Mouse (Mus musculus) kidney, embryonic 15.5 days (tissue): ENCODE data around the gene Grap. TPM values are rescaled to one million over a fixed set of nuclear protein-coding genes. Genes with fewer than 3 reads are reported as not detected.

Experiments
- ATAC-seq: fragments of 200-750 bp; cut with Nextera tagmentation; replicated peaks from 2 replicates; pipeline ENCODE4 v1.8.0; 2017; ENCODE audit warnings: moderate TSS enrichment; ENCODE audit not compliant: low FRiP score
- H3K27ac ChIP-seq: fragments of 300-500 bp; sonication (generic); 2 replicates; pipeline ENCODE4 v1.5.1; 2015; ENCODE audit warnings: mild to moderate bottlenecking, inconsistent platforms
- H3K27me3 ChIP-seq: fragments of 300-500 bp; sonication (generic); 2 replicates; pipeline ENCODE4 v1.6.1; 2015; ENCODE audit warnings: inconsistent platforms
- H3K36me3 ChIP-seq: fragments of 300-500 bp; sonication (generic); 2 replicates; pipeline ENCODE4 v1.6.1; 2015; ENCODE audit warnings: inconsistent platforms
- H3K4me1 ChIP-seq: fragments of 300-500 bp; sonication (generic); 2 replicates; pipeline ENCODE4 v1.6.1; 2015; ENCODE audit warnings: inconsistent platforms
- H3K4me2 ChIP-seq: fragments of 300-500 bp; sonication (generic); 2 replicates; pipeline ENCODE4 v1.6.1; 2015; ENCODE audit warnings: moderate library complexity, mild to moderate bottlenecking, inconsistent platforms
- H3K4me3 ChIP-seq: fragments of 300-500 bp; sonication (generic); replicated peaks from 2 replicates; pipeline ENCODE4 v1.5.1; 2015; ENCODE audit warnings: mild to moderate bottlenecking, inconsistent platforms
- H3K9ac ChIP-seq: fragments of 300-500 bp; sonication (generic); 2 replicates; pipeline ENCODE4 v1.6.1; 2015; ENCODE audit warnings: mild to moderate bottlenecking, inconsistent platforms
- H3K9me3 ChIP-seq: fragments of 300-500 bp; sonication (generic); replicated peaks from 2 replicates; pipeline ENCODE4 v1.6.1; 2016; ENCODE audit warnings: inconsistent platforms
- WGBS: fragments of 180-500 bp; shearing (Covaris S2); methylation state at CpG from one replicate; pipeline ENCODE4 v1.1.7; 2015; ENCODE audit warnings: mixed read lengths; 5-methylcytosine and 5-hydroxymethylcytosine counted together
- polyA plus RNA-seq: library from polyadenylated mRNA; unstranded; fragments of >200 nt; fragmentation: Nextera tagmentation; extraction: Ambion mirVana; gene quantifications from 2 replicates; pipeline ENCODE4 v1.2.1, GENCODE M21; 2015

The Grap gene
- polyA plus RNA-seq, 1 experiment from 2014 or later = 13.0 TPM

DNA sequence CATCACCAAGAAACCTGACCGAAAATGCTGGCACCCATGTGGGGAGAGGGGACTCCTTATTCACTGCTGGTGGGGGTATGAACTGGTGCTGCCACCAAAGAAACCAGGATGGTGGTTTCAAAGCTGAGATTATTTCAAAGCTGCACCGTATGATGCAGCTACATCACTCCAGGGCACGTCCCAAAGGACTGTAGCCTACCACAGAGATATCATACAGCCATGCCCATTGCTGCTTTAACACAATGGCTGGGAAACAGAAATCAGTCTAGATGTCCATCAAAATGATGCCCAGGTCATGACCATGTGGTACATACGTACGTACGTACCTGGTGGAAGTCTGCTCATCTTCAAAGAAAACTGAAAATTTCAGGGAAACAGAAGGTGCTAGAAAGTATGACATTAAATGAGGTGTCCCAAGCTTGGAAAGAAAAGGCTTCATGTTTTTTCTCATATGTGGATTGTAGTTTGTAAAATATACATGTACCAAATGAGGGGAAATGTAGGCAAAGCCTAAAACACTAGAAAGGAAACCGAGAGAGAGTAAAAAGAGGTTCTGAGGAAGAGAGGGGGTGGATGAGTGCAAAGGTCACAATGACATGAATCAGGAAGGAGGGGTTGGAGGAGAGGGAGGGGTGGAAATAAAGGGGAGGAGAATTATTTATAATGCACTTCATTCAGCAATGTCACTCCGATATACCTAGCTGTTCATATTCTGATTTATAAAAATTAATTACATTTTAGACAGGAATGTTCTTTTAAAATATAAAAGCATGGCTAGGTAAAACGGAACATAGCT, 2.4 kb upstream of the Grap start:
- Histone ChIP-seq H3K36me3 (no peaks in the 10 kb centered on the region), H3K27me3 (no peaks in the 10 kb centered on the region), H3K9me3 (no peaks in the 10 kb centered on the region), H3K4me1 (peaks cover 14% of the 10 kb centered on the region), H3K27ac (no peak overlapping the region), H3K9ac (no peak overlapping the region), H3K4me2 (no peak overlapping the region), H3K4me3 (no peak overlapping the region)
- WGBS = 83% methylated on average over 9 of the region's 9 CpGs
- ATAC-seq = no peak

DNA sequence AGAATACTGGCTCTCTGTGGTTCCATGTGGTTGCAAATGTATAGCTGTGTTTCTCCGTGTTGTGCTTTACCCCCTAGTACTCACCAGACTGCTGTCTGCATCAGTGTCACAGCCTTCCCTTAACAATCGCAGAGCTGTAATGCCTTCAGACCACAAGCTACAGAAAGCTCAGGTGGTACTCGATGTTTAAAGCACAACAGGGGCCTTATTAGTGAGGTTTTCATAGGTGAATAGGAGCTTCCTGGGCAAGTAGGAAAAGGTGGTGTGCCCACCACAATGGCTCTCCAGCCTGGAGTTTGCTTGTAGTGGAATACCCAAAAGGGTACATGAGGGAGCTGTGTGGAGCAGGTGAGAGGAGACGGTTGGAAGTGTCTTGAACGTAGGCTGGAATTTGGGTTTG, 849 bp upstream of the Grap start:
- Histone ChIP-seq H3K27ac (no peak overlapping the region), H3K36me3 (no peaks in the 10 kb centered on the region), H3K9ac (no peak overlapping the region), H3K4me3 (no peak overlapping the region), H3K4me2 (no peak overlapping the region), H3K4me1 (peaks cover 20% of the 10 kb centered on the region), H3K9me3 (no peaks in the 10 kb centered on the region), H3K27me3 (no peaks in the 10 kb centered on the region)
- 91% methylated on average over 5 of the region's 5 CpGs for WGBS
- ATAC-seq = no peak

DNA sequence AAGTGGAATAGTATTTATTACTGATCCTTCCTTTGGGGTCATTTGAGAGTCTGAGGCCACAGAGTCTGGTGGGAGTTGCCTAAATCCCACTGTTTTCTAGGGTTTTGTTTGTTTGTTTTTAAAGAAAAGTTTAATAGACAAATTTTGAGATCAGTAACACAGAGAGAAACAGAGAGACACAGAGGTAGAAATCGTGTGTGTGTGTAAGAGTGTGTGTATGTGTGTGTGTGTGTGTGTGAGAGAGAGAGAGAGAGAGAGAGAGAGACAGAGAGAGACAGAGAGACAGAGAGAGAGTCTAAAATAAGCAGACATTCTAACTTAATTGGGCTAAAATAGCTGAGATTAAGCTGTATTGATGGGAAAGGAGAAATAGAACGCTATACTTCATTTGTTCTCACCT, 503 bp downstream of the Grap start:
- no peak for ATAC-seq
- 81% methylated on average over 2 of the region's 2 CpGs for WGBS
- H3K9ac ChIP-seq = no peak overlapping the region
- peak overlapping the region; percentile 45; the same call in 1 of the 2 replicates for H3K27ac ChIP-seq
- H3K27me3 ChIP-seq = no peaks in the 10 kb centered on the region
- peak overlapping the region; percentile 32 for H3K4me3 ChIP-seq
- peaks cover 21% of the 10 kb centered on the region for H3K4me1 ChIP-seq
- no peaks in the 10 kb centered on the region for H3K36me3 ChIP-seq
- H3K4me2 ChIP-seq = peak overlapping the region; percentile 30
- no peaks in the 10 kb centered on the region for H3K9me3 ChIP-seq

DNA sequence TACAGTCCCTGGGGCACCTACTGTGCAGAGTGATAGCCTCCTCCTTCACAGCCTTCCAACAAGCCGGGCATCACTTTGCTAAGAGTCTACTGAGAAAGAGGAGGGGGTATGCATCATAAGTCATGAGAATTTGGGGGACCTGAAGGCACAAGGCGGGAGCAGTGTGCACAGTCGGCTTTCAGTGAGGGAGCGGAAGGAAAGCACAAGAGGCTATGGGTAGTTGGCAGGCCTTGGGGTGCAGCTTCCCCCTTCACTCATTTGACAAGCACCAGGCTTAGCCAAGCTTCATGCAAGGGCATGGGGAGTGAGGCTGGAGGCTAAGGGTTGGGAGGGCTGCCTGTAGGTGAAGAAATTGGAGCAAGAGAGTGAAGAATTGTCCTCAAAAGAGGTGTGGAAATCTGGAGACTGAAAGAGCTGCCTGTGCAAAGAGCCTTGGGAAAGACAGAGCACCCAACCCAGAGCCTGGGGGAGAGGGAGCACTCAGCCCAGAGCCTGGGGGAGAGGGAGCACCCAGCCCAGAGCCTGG, 1.8 kb downstream of the Grap start:
- no peaks in the 10 kb centered on the region for H3K36me3 ChIP-seq
- H3K27me3 ChIP-seq = no peaks in the 10 kb centered on the region
- WGBS = 89% methylated on average over 4 of the region's 4 CpGs
- ATAC-seq = no peak
- no peak overlapping the region; the same call in 1 of the 2 replicates for H3K4me2 ChIP-seq
- H3K4me1 ChIP-seq = peaks cover 27% of the 10 kb centered on the region
- no peaks in the 10 kb centered on the region for H3K9me3 ChIP-seq
- H3K4me3 ChIP-seq = no peak overlapping the region
- H3K27ac ChIP-seq = no peak overlapping the region
- no peak overlapping the region for H3K9ac ChIP-seq

DNA sequence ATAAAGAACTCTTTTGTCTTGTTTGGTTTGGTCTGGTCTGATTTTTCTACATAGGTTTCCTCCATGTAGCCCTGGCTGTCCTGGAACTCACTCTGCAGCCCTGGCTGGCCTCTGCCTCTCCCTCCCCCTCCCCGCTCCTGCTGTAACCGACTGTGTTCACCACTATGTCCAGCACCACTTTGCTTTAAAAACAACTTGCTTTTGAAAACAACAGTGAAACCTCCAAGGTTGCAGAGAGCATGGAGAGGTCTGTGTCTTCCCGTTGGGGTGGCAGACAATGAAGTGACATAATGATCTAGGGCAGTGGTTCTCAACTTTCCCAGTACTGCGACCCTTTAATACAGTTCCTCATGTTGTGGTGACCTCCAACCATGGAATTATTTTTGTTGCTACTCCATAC, 2.6 kb downstream of the Grap start:
- ATAC-seq = no peak
- H3K27me3 ChIP-seq = no peaks in the 10 kb centered on the region
- H3K36me3 ChIP-seq = no peaks in the 10 kb centered on the region
- H3K9me3 ChIP-seq = no peaks in the 10 kb centered on the region
- H3K4me3 ChIP-seq = no peak overlapping the region
- 40% methylated on average over 4 of the region's 4 CpGs for WGBS
- H3K9ac ChIP-seq = no peak overlapping the region
- peaks cover 27% of the 10 kb centered on the region for H3K4me1 ChIP-seq
- no peak overlapping the region for H3K4me2 ChIP-seq
- no peak overlapping the region for H3K27ac ChIP-seq

DNA sequence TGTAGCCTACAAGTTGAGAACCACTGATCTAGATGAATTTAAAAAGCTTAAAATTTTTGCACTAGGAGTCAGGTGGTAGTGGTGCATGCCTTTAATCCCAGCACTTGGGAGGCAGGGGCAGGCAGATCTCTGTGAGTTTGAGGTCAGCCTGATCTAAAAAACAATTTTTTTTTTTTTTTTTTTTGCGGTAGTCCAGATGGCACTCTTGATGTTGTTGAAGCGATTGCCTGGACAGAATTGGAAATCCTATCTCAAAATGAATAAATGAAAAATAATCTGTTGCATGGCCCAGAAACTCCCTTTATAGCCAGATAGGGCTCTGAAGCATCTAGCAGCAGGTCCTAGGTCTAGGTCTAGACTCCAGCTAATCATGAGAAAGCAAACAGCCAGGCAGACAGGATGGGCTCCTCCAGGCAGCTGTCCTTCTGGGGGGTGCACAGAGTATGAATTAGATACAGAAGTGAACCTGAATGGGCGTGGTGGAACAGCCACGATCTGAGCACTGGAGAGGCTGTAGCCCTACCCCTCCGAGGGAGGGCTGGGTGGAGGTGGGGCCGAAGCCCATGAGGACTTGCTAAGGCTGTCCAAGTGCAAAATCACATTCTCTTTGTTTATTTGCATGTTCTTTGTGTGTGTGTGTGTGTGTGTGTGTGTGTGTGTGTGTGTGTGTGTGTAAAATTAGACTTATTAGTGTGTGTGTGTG, 3.2 kb downstream of the Grap start:
- Histone ChIP-seq H3K9ac (no peak overlapping the region), H3K27me3 (no peaks in the 10 kb centered on the region), H3K4me1 (peaks cover 30% of the 10 kb centered on the region), H3K4me2 (no peak overlapping the region), H3K27ac (no peak overlapping the region), H3K9me3 (no peaks in the 10 kb centered on the region), H3K4me3 (no peak overlapping the region), H3K36me3 (no peaks in the 10 kb centered on the region)
- whole genome bisulfite sequencing = 65% methylated on average over 6 of the region's 6 CpGs
- ATAC-seq = no peak

DNA sequence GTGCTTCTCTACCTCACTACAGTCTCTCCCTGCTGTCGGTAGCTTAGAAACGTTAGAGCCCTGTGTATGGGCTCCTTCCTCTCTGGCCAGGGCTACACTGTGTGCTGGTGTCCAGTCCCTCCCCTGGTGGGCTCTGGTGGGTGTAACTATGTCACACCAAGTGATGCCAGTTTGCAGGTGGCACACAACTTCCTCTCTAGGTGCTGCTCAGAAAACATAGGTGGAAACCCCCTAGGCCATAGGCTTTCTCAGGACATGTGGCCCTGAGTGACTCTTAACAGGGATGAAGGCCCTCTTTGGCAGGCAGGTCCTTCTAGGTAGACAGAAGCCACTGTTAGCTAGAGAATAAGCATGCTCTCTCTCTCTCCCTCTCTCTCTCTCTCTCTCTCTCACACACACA, 4.4 kb downstream of the Grap start:
- no peaks in the 10 kb centered on the region for H3K36me3 ChIP-seq
- no peak overlapping the region for H3K4me2 ChIP-seq
- no peak for ATAC-seq
- no peaks in the 10 kb centered on the region for H3K9me3 ChIP-seq
- H3K27me3 ChIP-seq = no peaks in the 10 kb centered on the region
- no peak overlapping the region for H3K4me3 ChIP-seq
- 55% methylated on average over 2 of the region's 2 CpGs for WGBS
- no peak overlapping the region for H3K27ac ChIP-seq
- H3K9ac ChIP-seq = no peak overlapping the region
- peaks cover 31% of the 10 kb centered on the region for H3K4me1 ChIP-seq

DNA sequence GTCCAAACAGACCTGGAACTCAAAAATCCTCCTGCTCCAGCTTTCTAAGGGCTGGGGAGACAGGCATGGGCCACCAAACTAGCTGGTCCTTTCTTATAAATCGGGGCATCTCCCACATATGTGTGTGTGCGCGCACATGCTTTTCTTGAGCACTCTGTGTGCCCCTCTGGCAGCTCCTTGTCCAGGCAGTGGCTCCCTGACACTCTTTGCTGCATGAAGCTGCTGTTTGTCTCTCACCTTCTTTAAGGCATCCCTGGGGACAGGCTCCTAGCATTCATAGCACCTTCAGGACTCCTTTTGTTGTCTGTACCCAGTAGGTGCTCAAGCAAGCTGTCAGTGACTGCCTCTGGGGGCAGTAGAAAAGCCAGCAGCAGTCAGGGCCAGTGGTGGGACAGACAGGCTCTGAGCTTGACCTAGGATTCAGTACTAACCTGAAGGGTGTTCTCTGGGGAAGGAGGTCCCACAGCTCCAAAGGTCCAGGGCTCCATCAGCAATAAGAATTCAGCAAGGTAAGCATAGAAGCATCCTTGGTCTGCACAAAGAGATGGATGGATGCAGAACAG, 5.4 kb downstream of the Grap start:
- Histone ChIP-seq H3K27ac (peak overlapping the region; percentile 54; the same call in 1 of the 2 replicates), H3K4me2 (no peak overlapping the region), H3K4me1 (peaks cover 25% of the 10 kb centered on the region), H3K36me3 (no peaks in the 10 kb centered on the region), H3K27me3 (no peaks in the 10 kb centered on the region), H3K9ac (no peak overlapping the region), H3K4me3 (no peak overlapping the region), H3K9me3 (no peaks in the 10 kb centered on the region)
- 93% methylated on average over 3 of the region's 3 CpGs for WGBS
- ATAC-seq = no peak

DNA sequence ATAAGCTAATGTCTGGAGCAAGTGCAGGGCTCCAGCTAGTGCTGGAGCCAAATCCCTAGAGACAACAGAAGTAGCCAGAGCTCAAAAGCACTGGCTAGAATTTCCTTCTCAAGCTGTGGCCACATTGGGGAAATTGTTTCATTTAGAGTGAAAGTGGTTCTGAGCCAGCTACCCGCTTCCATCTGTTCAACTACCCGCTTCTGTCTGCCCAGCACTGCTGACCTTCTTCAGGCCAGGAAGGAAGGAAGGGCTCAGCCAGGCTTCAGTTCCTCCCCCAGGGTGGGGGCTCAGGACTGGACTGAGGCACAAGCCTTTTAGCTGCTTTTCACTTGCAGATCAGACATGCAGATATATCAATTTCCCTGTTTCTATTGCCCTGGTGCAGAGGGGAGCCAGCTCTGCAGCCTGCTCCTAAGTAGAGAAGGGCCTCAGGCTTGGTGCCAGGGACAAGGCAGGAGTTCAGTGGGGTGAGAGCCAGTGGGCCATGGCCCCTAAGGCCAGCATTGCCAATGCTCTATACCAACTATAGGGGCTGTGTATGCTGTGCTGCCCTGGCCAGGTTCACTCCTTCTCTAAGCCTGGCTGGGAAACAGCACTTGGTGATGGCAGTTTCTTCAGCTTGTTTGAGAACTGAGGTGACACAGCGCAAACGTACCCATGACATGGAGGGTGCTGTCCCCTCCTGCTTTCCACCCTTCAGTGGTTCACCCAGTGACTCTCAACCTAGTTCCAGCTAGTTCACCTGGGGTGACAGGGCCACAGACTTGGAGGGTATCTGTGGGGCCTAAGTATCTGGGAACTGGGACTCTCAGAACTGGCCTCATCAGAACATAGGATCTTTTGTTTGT, 6.2 kb downstream of the Grap start:
- no peak overlapping the region for H3K4me3 ChIP-seq
- H3K36me3 ChIP-seq = no peaks in the 10 kb centered on the region
- H3K9ac ChIP-seq = no peak overlapping the region
- H3K27me3 ChIP-seq = no peaks in the 10 kb centered on the region
- no peak overlapping the region for H3K4me2 ChIP-seq
- no peaks in the 10 kb centered on the region for H3K9me3 ChIP-seq
- ATAC-seq = 0 out of 2 replicates have a peak, but pooled peaks have one; percentile 29
- WGBS = 73% methylated on average over 4 of the region's 4 CpGs
- peak overlapping the region; percentile 54 for H3K27ac ChIP-seq
- peaks cover 25% of the 10 kb centered on the region for H3K4me1 ChIP-seq

DNA sequence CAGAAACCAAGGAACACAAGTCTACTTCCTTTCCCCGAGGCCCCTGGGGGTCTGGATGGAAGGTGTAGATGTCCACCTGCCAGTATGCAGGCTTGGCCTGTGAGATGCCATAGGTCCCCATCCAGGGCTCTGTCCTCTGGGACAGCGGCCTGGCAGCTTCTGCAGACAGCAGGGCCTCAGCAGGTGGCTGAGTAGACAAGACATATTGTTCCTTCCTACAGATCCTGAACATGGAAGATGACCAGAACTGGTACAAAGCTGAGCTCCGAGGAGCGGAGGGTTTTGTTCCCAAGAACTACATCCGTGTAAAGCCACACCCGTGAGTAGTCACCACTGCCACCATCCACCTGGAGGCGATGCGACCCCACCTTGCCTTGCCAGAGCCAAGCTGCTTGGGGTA, 6.9 kb downstream of the Grap start:
- ATAC-seq = no peak
- 89% methylated on average over 8 of the region's 8 CpGs for WGBS

DNA sequence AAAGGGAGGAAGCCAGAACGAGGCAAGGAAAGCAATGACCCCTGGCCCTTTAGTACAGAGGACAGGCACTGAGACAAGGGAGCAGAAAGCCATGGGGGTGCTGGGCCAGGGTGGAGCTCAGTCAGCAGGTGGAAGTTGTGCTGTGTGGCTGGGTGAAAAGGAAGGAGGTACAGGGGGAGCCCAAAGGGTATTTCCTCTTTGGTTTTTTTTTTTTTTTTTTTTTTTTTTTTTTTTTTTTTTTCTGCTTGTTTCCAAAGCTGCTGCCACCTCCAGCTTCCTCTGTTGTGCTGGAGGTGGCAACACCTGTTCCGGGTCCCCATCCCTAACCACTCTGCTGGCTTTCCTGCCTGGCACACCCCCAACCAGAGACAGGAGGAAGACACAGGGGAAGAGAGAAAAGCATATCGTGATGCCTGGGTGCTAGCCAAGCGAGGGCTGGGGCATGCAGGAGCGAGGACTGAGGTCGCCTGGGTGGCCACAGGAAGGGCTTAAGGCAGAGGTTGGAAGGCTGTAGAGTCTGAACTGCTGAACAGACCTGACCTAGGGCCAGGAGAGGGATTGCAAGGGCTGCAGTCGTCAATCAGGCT, 7.8 kb downstream of the Grap start:
- Histone ChIP-seq H3K9me3 (no peaks in the 10 kb centered on the region), H3K4me3 (no peak overlapping the region), H3K36me3 (no peaks in the 10 kb centered on the region), H3K27ac (no peak overlapping the region), H3K4me2 (no peak overlapping the region), H3K27me3 (no peaks in the 10 kb centered on the region), H3K9ac (no peak overlapping the region), H3K4me1 (peaks cover 25% of the 10 kb centered on the region)
- ATAC-seq = no peak
- WGBS = 68% methylated on average over 7 of the region's 7 CpGs

More for the DNA sequence above, 6.9 kb downstream of the Grap start:
- no peaks in the 10 kb centered on the region for H3K9me3 ChIP-seq
- H3K4me3 ChIP-seq = no peak overlapping the region
- no peaks in the 10 kb centered on the region for H3K36me3 ChIP-seq
- no peaks in the 10 kb centered on the region for H3K27me3 ChIP-seq
- no peak overlapping the region for H3K4me2 ChIP-seq
- H3K4me1 ChIP-seq = peaks cover 25% of the 10 kb centered on the region
- no peak overlapping the region for H3K9ac ChIP-seq
- no peak overlapping the region for H3K27ac ChIP-seq
